Mouse (Mus musculus): Measurements from ENCODE around the gene Fbxo42. TPM values are rescaled to one million over a fixed set of nuclear protein-coding genes. Genes with fewer than 3 reads are reported as not detected.

The Fbxo42 gene
- polyA plus RNA-seq, 1 experiment from 2014 or later = 11.6 TPM

DNA sequence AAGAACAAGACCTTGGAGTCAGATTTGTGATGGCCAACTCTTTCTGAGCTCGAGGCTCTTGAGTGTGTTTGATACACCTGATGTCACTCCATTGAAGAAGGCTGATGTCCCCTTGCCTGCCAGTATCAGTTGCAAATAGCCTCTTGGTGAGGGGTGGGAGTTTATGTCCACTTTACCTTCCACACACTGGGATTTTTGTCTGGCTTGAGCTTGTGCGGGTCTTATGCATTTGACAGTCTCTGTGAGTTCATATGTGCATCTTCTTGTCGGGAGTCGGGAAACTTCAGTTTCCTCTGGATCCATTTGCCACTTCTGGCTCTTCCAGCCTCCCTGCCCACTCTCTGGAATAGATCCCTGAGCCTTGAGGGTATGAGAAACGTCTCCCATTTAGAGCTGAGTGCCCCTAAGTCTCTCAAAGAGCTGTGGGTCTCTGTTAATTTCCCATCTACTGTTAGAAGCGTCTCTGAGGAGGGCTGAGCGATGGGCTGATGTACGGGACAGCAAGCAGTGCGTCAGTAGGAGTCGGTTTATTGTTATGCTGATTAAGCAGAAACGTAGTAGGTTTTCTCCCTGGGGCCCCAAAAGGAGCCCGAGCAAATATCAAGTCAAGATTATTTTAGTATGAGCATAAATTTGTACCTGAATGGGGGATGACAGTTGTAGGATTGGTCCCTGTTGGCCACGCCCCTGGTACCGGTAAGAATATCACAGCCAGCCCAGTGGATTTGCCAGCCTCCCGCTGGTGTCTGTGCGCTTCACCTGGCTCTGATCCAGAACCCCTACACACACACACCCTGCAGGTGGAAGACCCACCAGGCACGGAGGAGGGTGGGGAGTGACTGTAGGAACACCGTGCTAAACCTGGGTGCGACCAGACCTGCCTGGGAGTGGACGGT is 91.0 kb downstream of the Fbxo42 start:
- no peaks in the 10 kb centered on the region for H3K36me3 ChIP-seq (ENCODE audit: inconsistent target)
- 14% methylated on average over 20 of the region's 20 CpGs for WGBS (ENCODE audit: missing documents)
- H3K4me3 ChIP-seq (ENCODE audit: inconsistent target) = no peak overlapping the region

DNA sequence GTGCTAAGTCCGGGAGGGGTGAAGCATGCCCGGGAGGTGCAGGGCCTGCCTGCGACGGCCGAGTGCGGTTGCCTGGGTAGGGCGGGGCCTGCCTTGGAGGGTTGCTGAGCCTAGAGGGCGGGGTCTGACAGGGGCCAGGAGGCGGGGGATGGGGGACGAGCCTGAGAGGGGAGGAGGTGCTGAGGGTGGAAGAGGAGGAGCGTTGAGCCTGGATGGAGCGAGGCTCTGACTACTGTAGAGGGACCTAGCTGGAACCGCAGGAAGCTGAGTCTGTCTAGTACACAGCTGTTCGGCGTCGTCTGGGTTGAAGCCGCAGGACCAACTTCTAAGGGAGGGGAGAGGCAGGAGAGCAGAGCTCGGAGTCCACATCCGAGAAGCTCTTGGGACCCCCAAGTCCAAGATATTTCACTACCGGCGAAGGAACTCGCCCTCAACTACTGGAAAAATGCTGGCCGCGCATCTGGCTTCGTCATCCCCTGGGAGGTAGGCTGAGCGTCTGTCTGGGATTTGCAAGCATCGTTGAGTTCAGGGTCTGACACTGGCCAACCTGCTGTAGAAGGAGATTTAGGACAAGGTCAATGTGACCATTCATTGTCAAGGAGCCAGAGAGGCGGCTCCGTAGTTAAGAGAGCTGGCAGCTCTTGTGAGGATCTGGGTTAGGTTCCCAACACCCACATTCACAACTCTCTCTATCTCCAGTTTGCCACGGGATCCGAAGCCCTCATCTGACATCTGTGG is 91.8 kb downstream of the Fbxo42 start, which contains the start of gene Arhgef19:
TSS of gene Arhgef19 (plus strand) at position 112 of the 738 bp plus-strand sequence.
- no peak within 1 kb of the TSS for H3K4me3 ChIP-seq (ENCODE audit: inconsistent target)
- WGBS (ENCODE audit: missing documents) = 2% methylated on average over 30 of the region's 31 CpGs
- H3K27ac ChIP-seq = no peak within 1 kb of the TSS
- H3K79me2 ChIP-seq (ENCODE audit: inconsistent target) = no peaks in the 10 kb centered on the region
- no peaks in the 10 kb centered on the region for H3K36me3 ChIP-seq (ENCODE audit: inconsistent target)

More for the DNA sequence above, 91.0 kb downstream of the Fbxo42 start:
- Histone ChIP-seq H3K79me2 (ENCODE audit: inconsistent target) (no peaks in the 10 kb centered on the region), H3K27ac (no peak overlapping the region)

DNA sequence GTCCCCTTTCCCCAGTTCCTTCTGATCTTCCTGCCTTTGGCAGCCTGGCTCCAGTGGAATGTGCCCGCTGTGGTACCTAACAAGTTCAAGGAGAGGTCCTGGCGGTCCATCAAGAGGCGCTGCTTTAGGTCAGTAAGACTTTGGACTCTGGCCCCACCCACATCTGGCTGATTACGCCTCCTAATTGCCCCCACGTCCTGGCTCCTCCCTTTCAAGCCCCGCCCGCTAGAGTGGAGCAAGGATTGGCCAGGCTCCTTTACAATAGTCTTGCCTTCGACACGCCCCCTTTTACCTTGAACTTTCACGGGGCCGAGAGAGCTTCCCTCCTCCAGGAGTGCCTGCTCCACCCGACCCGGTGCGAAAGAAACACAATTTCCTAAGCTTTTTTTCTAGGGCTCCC is 92.9 kb downstream of the Fbxo42 start:
- WGBS (ENCODE audit: missing documents) = 13% methylated on average over 14 of the region's 14 CpGs
- H3K27ac ChIP-seq = no peak overlapping the region
- no peaks in the 10 kb centered on the region for H3K79me2 ChIP-seq (ENCODE audit: inconsistent target)
- no peaks in the 10 kb centered on the region for H3K36me3 ChIP-seq (ENCODE audit: inconsistent target)
- no peak overlapping the region for H3K4me3 ChIP-seq (ENCODE audit: inconsistent target)

DNA sequence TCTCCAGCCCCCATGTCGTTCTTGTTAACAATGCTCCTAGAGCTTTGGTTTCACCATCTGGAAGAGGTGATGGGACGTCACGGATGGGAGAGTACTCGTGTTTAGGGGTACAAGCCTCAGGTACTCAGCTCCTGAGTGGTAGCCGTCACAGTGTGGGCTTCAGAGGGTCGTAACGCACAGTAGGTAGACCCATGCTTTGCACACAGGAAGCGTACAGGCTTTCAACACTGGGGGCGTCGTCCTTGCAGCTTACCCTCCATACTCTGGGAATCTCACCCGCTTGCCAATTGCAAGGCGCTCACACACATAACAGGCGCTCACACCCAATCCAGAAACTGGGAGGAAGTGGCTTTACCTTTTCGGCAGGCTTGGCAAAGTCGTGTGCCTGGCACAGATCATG is 94.1 kb downstream of the Fbxo42 start:
- Histone ChIP-seq H3K79me2 (ENCODE audit: inconsistent target) (no peaks in the 10 kb centered on the region), H3K27ac (no peak overlapping the region), H3K36me3 (ENCODE audit: inconsistent target) (no peaks in the 10 kb centered on the region), H3K4me3 (ENCODE audit: inconsistent target) (no peak overlapping the region)
- WGBS (ENCODE audit: missing documents) = 35% methylated on average over 15 of the region's 15 CpGs

DNA sequence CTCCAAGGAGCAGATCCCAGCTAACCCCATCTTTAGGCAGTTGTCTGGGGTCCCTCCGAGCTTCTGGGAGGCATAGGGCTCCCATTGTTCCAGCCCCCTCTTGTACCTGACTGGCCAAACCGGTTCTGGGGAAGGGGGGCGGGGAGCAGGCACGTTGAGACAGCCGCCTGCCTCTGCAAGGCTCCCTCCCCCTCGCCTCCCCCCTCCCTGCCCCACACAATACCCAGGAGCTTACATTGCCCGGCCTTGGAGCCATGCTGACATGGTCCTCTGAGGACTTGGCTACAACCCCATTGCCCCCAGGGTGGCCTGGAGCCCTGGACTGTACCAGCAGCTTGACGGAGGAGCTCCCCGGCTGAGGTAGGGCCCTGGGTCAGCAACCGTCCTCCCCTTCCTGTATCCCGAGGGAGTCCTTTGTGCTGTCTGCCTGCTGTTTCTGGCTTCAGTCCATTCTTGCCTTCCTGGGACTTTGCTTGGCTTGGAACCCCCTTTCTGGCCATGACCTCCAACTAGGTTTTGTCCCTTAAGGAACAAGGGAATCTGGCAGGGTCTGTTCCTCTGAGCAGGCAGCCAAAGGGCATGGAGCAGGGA is 95.0 kb downstream of the Fbxo42 start:
- no peaks in the 10 kb centered on the region for H3K79me2 ChIP-seq (ENCODE audit: inconsistent target)
- no peaks in the 10 kb centered on the region for H3K36me3 ChIP-seq (ENCODE audit: inconsistent target)
- H3K4me3 ChIP-seq (ENCODE audit: inconsistent target) = no peak overlapping the region
- 54% methylated on average over 5 of the region's 11 CpGs for WGBS (ENCODE audit: missing documents)
- no peak overlapping the region for H3K27ac ChIP-seq

DNA sequence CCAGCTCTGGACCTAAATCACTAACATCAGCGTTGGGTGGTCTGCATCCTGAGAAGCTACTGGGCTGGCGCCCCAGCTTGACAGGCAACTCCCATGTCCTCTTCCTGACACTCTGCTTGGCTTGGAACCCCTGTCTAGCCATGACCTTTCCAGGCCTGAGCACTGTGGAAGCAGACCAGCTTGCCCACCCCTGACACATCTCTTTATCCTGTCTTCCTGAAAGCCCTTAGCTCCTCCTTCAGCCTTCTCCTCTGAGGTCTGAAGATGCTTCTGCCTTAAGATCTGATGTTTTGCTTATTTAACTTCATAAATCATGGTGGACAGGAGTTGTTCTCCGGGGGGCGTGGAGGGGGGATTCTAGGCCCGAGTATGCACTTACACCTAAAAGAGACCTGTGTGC is 95.9 kb downstream of the Fbxo42 start:
- H3K4me3 ChIP-seq (ENCODE audit: inconsistent target) = no peak overlapping the region
- H3K79me2 ChIP-seq (ENCODE audit: inconsistent target) = no peaks in the 10 kb centered on the region
- no peaks in the 10 kb centered on the region for H3K36me3 ChIP-seq (ENCODE audit: inconsistent target)
- 74% methylated on average over 5 of the region's 5 CpGs for WGBS (ENCODE audit: missing documents)
- no peak overlapping the region for H3K27ac ChIP-seq

DNA sequence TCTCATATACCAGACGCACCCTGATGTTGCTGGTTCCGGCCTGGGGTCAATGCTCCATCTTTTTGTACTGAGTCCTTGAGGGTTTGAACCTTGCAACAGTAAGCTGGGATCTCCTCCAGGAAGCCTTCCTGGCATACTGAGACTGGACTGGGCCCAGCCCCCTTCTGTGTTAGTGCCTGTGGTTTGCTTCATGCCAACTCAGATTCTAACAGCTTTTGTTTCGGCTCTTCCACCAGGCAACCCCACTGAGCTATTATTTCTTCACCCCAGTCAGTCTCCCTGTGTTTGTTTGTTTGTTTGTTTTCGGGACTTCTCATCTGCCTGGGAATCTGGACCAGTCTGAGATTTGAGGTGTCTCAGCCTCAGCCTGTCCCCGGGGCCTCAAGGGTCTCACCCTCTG is 96.7 kb downstream of the Fbxo42 start:
- H3K79me2 ChIP-seq (ENCODE audit: inconsistent target) = no peaks in the 10 kb centered on the region
- no peak overlapping the region for H3K4me3 ChIP-seq (ENCODE audit: inconsistent target)
- H3K27ac ChIP-seq = no peak overlapping the region
- WGBS (ENCODE audit: missing documents) = 78% methylated on average over 5 of the region's 5 CpGs
- H3K36me3 ChIP-seq (ENCODE audit: inconsistent target) = no peaks in the 10 kb centered on the region

DNA sequence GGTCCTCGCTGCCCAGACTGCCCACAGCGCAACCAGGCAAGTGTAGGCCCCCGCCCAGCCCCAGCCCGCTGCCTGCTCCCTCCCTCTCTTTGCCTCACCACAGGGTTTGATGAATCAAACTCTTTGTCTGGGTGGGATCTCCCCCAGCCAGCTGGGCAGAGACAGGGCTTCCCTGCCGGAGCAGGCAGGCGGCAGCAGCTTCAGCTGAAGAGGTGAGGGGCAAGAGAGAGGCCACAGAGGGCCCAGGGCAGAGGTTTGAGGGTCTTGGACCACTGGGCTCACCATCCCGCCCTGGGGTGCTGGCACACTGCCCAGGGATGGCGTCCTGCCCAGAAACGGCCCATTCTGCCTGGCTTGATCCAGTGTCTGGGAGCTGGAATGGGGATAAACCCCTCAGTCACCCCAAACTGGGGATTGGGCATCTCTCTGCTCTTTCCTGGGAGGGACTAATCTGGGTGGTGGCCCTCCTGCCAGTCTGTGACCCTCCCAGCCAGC is 97.3 kb downstream of the Fbxo42 start:
- H3K36me3 ChIP-seq (ENCODE audit: inconsistent target) = no peaks in the 10 kb centered on the region
- 72% methylated on average over 8 of the region's 9 CpGs for whole genome bisulfite sequencing (ENCODE audit: missing documents)

DNA sequence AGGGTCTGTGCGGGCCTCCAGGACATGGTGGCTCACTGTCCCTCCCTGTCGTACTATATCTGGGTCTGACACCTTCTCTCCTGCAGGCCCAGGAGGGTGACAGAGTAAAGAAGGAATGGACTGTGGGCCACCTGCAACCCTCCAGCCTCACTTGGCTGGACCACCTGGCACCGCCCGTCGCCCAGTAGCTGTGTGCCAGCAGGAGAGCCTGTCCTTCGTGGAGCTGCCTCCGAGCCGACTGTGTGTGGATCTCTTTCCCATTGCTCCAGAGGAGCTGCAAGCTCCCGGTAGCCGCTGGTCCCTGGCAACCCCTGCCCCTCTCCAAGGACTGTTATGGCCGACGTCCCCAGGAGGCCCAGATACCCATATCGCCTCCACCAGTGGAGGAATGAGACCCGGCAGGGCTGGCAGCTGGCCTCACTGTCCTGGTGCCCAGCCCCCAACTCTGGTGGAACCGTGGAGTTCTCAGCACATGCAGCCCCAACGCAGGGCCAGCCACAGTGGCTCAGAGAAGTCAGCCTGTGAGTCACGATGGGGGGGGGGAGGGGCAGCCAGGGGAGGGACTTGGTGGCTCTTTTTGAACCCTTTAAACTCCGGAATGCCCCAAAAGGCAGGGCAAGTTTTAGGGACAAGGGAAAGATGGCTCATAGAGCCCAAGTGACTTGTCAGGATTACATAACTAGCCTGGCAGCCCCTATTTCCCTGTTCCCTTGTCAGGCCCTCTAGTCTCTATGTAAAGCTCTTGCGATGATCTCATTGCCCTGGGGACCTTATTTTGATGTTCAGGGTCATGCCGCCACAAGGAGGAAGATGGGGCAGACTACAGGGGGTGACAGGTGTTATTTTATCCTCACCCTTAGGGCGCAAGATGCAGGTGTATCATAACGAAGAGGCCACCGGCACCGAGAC is 98.6 kb downstream of the Fbxo42 start:
- H3K36me3 ChIP-seq (ENCODE audit: inconsistent target) = no peaks in the 10 kb centered on the region
- WGBS (ENCODE audit: missing documents) = 39% methylated on average over 24 of the region's 24 CpGs
- H3K79me2 ChIP-seq (ENCODE audit: inconsistent target) = no peaks in the 10 kb centered on the region
- no peak overlapping the region for H3K27ac ChIP-seq
- no peak overlapping the region for H3K4me3 ChIP-seq (ENCODE audit: inconsistent target)

More for the DNA sequence above, 97.3 kb downstream of the Fbxo42 start:
- no peak overlapping the region for H3K27ac ChIP-seq
- H3K79me2 ChIP-seq (ENCODE audit: inconsistent target) = no peaks in the 10 kb centered on the region
- no peak overlapping the region for H3K4me3 ChIP-seq (ENCODE audit: inconsistent target)

DNA sequence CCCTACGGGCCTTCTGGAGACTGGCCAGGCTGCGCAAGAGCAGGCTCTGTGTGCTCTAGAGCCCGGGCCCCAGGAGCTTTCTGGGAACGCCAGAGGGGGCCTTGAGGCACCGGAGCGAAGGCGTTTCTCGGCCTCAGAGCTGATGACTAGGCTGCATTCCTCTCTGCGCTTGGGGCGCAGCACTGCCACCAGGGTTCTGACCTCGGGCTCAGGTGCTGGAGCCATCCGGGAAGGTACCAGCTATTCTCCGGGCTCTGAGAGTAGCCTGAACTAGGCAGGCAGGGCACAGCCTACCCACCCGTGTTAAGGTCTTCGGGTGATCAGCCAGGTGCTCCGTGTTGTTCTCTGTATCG is 99.3 kb downstream of the Fbxo42 start:
- H3K4me3 ChIP-seq (ENCODE audit: inconsistent target) = no peak overlapping the region
- WGBS (ENCODE audit: missing documents) = 7% methylated on average over 17 of the region's 17 CpGs

DNA sequence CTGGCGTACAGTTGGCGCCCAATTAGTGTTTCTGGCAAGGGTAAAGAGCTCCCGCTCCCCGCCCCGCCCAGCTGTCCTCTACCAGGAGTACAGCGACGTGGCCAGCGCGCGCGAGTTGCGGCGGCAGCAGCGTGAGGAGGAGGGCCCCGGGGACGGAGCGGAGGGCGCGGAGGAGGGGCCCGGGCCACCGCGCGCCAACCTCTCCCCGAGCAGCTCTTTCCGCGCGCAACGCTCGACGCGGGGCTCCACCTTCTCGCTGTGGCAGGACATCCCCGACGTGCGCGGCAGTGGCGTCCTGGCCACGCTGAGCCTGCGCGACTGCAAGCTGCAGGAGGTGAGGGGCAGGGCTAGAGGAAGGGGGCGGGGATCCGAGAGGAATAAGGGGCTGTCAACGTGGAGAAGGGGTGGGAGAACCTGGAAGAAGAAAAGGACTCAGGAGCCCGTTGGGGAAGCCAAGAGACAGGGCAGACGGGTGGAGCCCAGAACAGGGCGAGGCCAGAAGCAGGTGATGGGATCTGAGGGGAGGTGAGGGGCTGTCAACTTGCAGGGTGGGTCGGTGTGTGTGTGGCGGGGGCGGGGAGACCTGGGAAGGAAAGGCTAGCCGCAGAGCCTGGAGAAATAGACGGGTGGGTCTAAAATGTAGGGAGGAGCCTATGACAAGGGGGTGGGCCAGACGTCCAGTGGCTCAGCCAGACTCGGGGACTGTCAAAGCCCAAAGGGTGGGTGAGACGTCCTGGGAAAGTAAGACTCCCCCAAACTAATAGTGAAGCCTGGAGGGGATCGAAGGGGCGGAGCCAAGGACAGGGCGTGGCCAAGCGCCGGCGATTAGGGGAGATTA is 100.3 kb downstream of the Fbxo42 start:
- Histone ChIP-seq H3K79me2 (ENCODE audit: inconsistent target) (no peaks in the 10 kb centered on the region), H3K4me3 (ENCODE audit: inconsistent target) (no peak overlapping the region), H3K36me3 (ENCODE audit: inconsistent target) (no peaks in the 10 kb centered on the region), H3K27ac (no peak overlapping the region)
- WGBS (ENCODE audit: missing documents) = 3% methylated on average over 60 of the region's 60 CpGs

More for the DNA sequence above, 99.3 kb downstream of the Fbxo42 start:
- H3K79me2 ChIP-seq (ENCODE audit: inconsistent target) = no peaks in the 10 kb centered on the region
- no peaks in the 10 kb centered on the region for H3K36me3 ChIP-seq (ENCODE audit: inconsistent target)
- H3K27ac ChIP-seq = no peak overlapping the region

DNA sequence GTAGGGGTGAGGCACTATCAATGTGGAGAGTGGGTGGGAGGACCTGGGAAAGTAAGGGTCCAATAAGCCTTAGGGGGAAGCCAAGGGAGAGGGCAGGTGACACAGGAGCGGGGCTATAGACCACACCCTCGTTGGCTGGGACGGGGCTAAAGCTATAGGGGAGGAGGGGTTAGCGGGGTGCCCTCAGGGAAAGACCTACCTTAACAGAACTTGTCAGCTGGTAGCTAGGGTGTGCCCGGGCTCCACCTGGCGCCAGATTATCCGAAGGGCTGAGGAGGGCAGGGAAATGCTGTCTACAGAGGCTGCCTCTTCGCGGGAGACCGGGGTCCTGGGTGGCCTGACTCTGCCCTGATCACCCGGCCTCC is 100.9 kb downstream of the Fbxo42 start:
- Histone ChIP-seq H3K79me2 (ENCODE audit: inconsistent target) (no peaks in the 10 kb centered on the region), H3K27ac (no peak overlapping the region), H3K4me3 (ENCODE audit: inconsistent target) (no peak overlapping the region), H3K36me3 (ENCODE audit: inconsistent target) (no peaks in the 10 kb centered on the region)
- 18% methylated on average over 11 of the region's 11 CpGs for WGBS (ENCODE audit: missing documents)

DNA sequence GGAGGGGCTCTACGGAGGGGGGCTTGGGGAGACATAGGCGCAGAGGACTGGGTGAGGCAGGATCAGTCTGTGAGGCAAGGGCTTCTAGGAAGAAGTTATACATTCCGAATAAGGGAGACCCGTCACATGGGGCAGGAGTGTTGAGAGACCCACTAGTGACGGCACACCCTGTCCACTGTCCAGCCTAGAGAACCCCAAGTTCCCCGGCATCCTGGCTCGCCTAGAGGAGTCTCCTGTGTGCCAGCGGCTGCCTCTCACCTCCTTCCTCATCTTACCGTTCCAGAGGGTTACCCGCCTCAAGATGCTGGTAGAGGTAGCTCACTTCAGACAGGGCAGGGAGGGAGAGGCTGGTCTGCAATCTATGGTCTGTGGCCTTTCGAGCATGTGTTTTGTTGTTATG is 101.7 kb downstream of the Fbxo42 start:
- Histone ChIP-seq H3K4me3 (ENCODE audit: inconsistent target) (no peak overlapping the region), H3K36me3 (ENCODE audit: inconsistent target) (no peaks in the 10 kb centered on the region), H3K27ac (no peak overlapping the region), H3K79me2 (ENCODE audit: inconsistent target) (no peaks in the 10 kb centered on the region)
- 72% methylated on average over 11 of the region's 11 CpGs for WGBS (ENCODE audit: missing documents)
